12 mouse cellular contexts compared by ENCODE assay signal in genomic region chr4:154401379-154401778, GRCm38 (mm10).
DNase-seq lines count a peak whose midpoint lies in the region; ATAC-seq and TF ChIP-seq lines count a peak whose summit lies in the region.
"Had no signal": no experiment of that assay in that cellular context is flagged by ENCODE, and none has a peak within 500 bp of the region (broad histone marks: within the 10 kb centered on the region; RNA-seq: fewer than 3 reads in every experiment).

No protein-coding gene starts in this region.

- no peak overlapping the region for H3K4me3 ChIP-seq in forebrain, embryonic 14.5 days (ENCODE audit: low read depth, low read length)
- H3K4me3 ChIP-seq in forebrain, embryonic 16.5 days (replicated peaks; ENCODE audit: low read length) = no peak overlapping the region
- H3K4me3 ChIP-seq in kidney, embryonic 14.5 days (ENCODE audit: low read length) = no peak overlapping the region
- H3K4me3 ChIP-seq in lung, adult 2 months (replicated peaks; ENCODE audit: extremely low read depth, low read depth, low read length) = no peak overlapping the region
- H3K4me3 ChIP-seq in intestine, embryonic 15.5 days (replicated peaks) = no peak overlapping the region
- H3K4me3 ChIP-seq: embryonic facial prominence, embryonic 15.5 days had no signal

- WGBS in forebrain, embryonic 14.5 days = 73% methylated on average over 5 of the region's 5 CpGs
- 66% methylated on average over 5 of the region's 5 CpGs for WGBS in forebrain, embryonic 16.5 days
- WGBS in kidney, embryonic 14.5 days = 6% methylated on average over 5 of the region's 5 CpGs
- WGBS in lung, adult 2 months = 26% methylated on average over 5 of the region's 5 CpGs
- WGBS in intestine, embryonic 15.5 days = 17% methylated on average over 5 of the region's 5 CpGs

- no peak for TF ChIP-seq POLR2A in lung, adult 2 months (IDR thresholded peaks at IDR 0.05; ENCODE audit: borderline replicate concordance, extremely low read depth, low read depth, low read length)

- no peaks in the 10 kb centered on the region for H3K27me3 ChIP-seq in forebrain, embryonic 14.5 days (replicated peaks; ENCODE audit: control insufficient read depth, insufficient read depth, low read length)
- H3K27me3 ChIP-seq in forebrain, embryonic 16.5 days (replicated peaks; ENCODE audit: control insufficient read depth, insufficient read depth, low read length) = no peaks in the 10 kb centered on the region
- peaks cover 5% of the 10 kb centered on the region for H3K27me3 ChIP-seq in kidney, embryonic 14.5 days (ENCODE audit: control insufficient read depth, insufficient read depth, low read length)
- H3K27me3 ChIP-seq in intestine, embryonic 15.5 days (replicated peaks) = no peaks in the 10 kb centered on the region
- H3K27me3 ChIP-seq: embryonic facial prominence, embryonic 15.5 days had no signal

- 0 out of 2 replicates have a peak, but pooled peaks have one; percentile 22 for ATAC-seq in forebrain, embryonic 14.5 days
- no peak for ATAC-seq in forebrain, embryonic 16.5 days
- peak; percentile 67 for ATAC-seq in kidney, embryonic 14.5 days (ENCODE audit: low FRiP score, low TSS enrichment)
- ATAC-seq in intestine, embryonic 15.5 days = peak; percentile 46

- no peak overlapping the region for H3K27ac ChIP-seq in forebrain, embryonic 14.5 days (ENCODE audit: low read depth, low read length)
- H3K27ac ChIP-seq in forebrain, embryonic 16.5 days (ENCODE audit: low read length) = no peak overlapping the region
- H3K27ac ChIP-seq in kidney, embryonic 14.5 days (ENCODE audit: low read depth, low read length) = peak overlapping the region; percentile 56; the same call in 1 of the 2 replicates
- no peak overlapping the region for H3K27ac ChIP-seq in intestine, embryonic 15.5 days
- H3K27ac ChIP-seq: embryonic facial prominence, embryonic 15.5 days had no signal

- no peaks in the 10 kb centered on the region for H3K36me3 ChIP-seq in forebrain, embryonic 14.5 days (ENCODE audit: control insufficient read depth, insufficient read depth, low read length)
- no peaks in the 10 kb centered on the region for H3K36me3 ChIP-seq in forebrain, embryonic 16.5 days (ENCODE audit: control insufficient read depth, insufficient read depth)
- no peaks in the 10 kb centered on the region for H3K36me3 ChIP-seq in kidney, embryonic 14.5 days (ENCODE audit: control insufficient read depth, insufficient read depth, low read length)
- no peaks in the 10 kb centered on the region for H3K36me3 ChIP-seq in intestine, embryonic 15.5 days
- H3K36me3 ChIP-seq: embryonic facial prominence, embryonic 15.5 days had no signal

- TF ChIP-seq CTCF in lung, adult 2 months (IDR thresholded peaks at IDR 0.05; ENCODE audit: insufficient read depth, low read length) = no peak

- H3K9ac ChIP-seq in forebrain, embryonic 14.5 days (ENCODE audit: low read length) = no peak overlapping the region
- H3K9ac ChIP-seq in forebrain, embryonic 16.5 days (replicated peaks; ENCODE audit: low read depth, low read length) = no peak overlapping the region
- H3K9ac ChIP-seq in kidney, embryonic 14.5 days (ENCODE audit: low read depth, low read length) = no peak overlapping the region
- H3K9ac ChIP-seq in intestine, embryonic 15.5 days = no peak overlapping the region
- H3K9ac ChIP-seq: embryonic facial prominence, embryonic 15.5 days had no signal

- H3K4me1 ChIP-seq in forebrain, embryonic 14.5 days (ENCODE audit: control insufficient read depth, insufficient read depth, low read length) = peaks cover 7% of the 10 kb centered on the region; the same call in 1 of the 2 replicates
- H3K4me1 ChIP-seq in forebrain, embryonic 16.5 days (replicated peaks; ENCODE audit: control insufficient read depth, insufficient read depth, low read length) = peaks cover 16% of the 10 kb centered on the region
- H3K4me1 ChIP-seq in kidney, embryonic 14.5 days (ENCODE audit: control insufficient read depth, insufficient read depth, low read length) = peaks cover 32% of the 10 kb centered on the region
- peaks cover 9% of the 10 kb centered on the region for H3K4me1 ChIP-seq in lung, adult 2 months (ENCODE audit: control insufficient read depth, insufficient read depth, low read length)
- peaks cover 35% of the 10 kb centered on the region for H3K4me1 ChIP-seq in intestine, embryonic 15.5 days (replicated peaks)

- no peak overlapping the region for H3K4me2 ChIP-seq in forebrain, embryonic 14.5 days (ENCODE audit: low read length)
- no peak overlapping the region for H3K4me2 ChIP-seq in forebrain, embryonic 16.5 days (ENCODE audit: low read length)
- no peak overlapping the region for H3K4me2 ChIP-seq in kidney, embryonic 14.5 days (replicated peaks; ENCODE audit: low read depth, low read length)
- H3K4me2 ChIP-seq in intestine, embryonic 15.5 days (replicated peaks) = no peak overlapping the region
- H3K4me2 ChIP-seq: embryonic facial prominence, embryonic 15.5 days had no signal

- H3K9me3 ChIP-seq in forebrain, embryonic 14.5 days (replicated peaks; ENCODE audit: control insufficient read depth, low read length) = no peaks in the 10 kb centered on the region
- H3K9me3 ChIP-seq in forebrain, embryonic 16.5 days (ENCODE audit: control insufficient read depth, low read length) = no peaks in the 10 kb centered on the region
- H3K9me3 ChIP-seq in kidney, embryonic 14.5 days (ENCODE audit: control insufficient read depth, low read length) = no peaks in the 10 kb centered on the region
- H3K9me3 ChIP-seq in intestine, embryonic 15.5 days = no peaks in the 10 kb centered on the region
- H3K9me3 ChIP-seq: embryonic facial prominence, embryonic 15.5 days had no signal

- DNase-seq in forebrain, embryonic 14.5 days (ENCODE audit: low spot score) = no peak
- no peak for DNase-seq in kidney, adult 11 months
- DNase-seq in lung, postnatal 10 days = peak; percentile 54
- no peak for DNase-seq in lung, adult 2 months
- DNase-seq in Muller cell, postnatal 12 days (ENCODE audit: inconsistent ontology term) = no peak
- DNase-seq: cerebellum, adult 9-10 months; gastrocnemius, postnatal 36 days; kidney, adult 8-10 months had no signal
